Mouse (Mus musculus) liver, embryonic 14.5 days (tissue): ENCODE results near the gene Krtap12-1.

Experiments used
- CTCF ChIP-seq: IDR thresholded peaks from 2 replicates; pipeline ENCODE4 v1.5.1; 2016; ENCODE audit warnings: antibody characterized with exemption, low read depth, control low read depth
- EP300 ChIP-seq: IDR thresholded peaks from 2 replicates; pipeline ENCODE4 v1.6.1; 2016; ENCODE audit warnings: antibody characterized with exemption, low read depth

DNA sequence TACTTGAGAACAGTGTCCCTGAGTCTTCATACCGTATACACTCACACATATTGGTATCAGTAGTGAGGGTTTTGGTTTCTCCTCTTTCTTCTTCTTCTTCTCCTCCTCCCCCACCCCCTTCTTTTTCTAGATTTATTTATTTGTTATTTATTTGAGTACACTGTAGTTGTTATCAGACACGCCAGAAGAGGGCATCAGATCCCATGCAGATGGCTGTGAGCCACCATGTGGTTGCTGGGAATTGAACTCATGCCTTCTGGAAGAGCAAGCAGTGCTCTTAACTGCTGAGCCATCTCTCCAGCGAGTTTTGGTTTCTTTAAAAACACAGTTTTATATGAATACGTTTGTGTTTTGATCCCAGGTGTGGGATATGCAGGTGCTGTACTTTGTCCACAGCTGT, 7.9 kb downstream of the Krtap12-1 start:
- TF ChIP-seq CTCF = no peak
- TF ChIP-seq EP300 = no peak
